Mouse (Mus musculus) embryo, embryonic 10 days (tissue): ENCODE measurements at regions not wholly inside any gene's neighbourhood (a gene's known extent, or its start where the extent isn't known, plus 50 kb on each side); places are given as distances from the start of the nearest gene placed in this dataset.

Experiments
- DNase-seq: peaks from one replicate; pipeline ENCODE4 v3.0.0-alpha.2; 2015; ENCODE audit warnings: low spot score

DNA sequence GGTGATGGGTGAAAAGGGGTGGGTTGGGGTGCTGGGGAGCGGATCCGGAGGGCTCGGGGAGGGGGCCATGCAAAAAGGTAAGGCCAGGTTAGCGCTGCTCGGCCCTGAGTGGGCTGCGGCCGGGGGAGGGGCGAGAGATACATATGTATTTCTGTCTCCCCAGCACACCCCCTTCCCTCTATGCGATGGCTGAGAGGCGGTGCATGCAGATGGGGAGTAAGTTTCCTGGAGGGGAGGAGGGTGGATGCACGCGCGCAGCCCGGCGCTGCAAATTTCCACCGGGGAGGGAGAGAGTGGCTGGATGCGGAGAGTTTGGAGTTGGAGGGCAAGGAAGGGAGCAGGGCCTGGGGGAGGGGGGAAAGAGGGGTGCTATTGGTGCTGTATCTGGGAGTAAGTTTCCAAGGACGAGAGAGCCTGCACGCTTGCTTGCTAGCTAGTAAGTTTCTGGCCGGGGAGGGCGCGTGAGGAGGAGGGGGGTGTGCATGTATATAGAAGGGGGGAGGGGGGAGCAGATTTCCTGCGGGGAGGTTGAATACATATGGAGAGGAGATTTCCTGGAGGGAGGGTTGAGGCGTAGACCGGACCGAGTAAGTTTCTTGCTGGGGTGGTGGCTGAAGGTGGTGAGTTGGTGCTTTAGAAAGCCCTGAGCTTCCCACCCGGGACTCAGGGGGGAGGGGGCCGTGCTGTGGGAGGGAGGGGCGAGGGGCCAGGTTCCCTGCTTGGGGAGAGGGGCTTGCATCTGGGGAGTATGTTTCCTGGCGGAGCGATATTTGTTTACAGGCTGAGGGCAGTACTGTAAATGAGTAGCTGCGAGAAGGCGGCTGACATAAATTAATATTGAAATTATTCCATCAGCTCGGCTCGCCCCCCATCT, 130.8 kb upstream of the Ubr2 start:
- peak; percentile 82 for DNase-seq

GRCm38 (mm10) chr17:47140241-47140968, 130.0 kb upstream of the Ubr2 start:
- DNase-seq, result peak; percentile 73

- DNase-seq, result peak; percentile 95
Measured at GRCm38 (mm10) chr17:47139730-47140231, 129.4 kb upstream of the Ubr2 start.

DNA sequence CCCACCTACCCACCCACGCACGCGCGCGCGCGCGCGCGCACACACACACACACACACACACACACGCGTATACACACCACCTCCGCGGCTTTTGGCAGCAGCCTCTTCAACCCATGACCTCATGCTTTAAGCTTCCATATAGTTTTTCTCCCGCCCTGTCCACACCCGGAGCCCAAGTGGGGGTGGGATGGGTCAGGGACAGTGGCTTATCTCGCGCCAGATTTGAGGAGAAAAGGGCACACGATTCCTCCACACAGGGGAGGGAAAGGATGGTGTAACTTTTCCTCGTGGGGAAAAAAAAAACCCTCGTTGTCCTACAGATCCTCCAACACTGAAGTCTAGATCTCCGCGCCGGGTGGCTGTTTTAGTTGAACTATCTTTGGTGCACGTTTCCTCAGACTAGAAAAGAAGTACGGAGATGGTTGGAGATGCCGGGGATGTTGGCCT, 128.8 kb upstream of the Ubr2 start:
- DNase-seq, result no peak

GRCm38 (mm10) chr17:47138174-47138573, 127.8 kb upstream of the Ubr2 start:
- DNase-seq, result no peak

DNA sequence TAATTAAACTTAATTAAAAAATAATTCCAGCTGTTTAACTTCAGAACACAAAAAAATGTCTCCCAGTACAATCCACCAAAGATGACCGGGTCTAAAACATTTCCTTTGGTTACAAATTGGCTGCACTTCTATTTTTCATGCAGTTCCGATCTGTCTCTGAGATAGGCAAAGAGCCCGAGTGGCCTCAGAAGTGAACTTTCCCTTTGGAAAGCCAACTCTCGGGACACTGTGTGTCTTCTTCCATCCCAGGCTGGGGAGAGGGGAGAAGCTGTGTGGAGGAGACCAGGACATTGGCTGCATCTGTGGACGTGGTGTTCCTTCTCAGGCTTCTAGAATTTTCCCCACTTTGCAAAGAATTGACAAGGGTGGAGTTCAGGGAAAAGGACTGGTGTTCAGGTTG, 125.0 kb upstream of the Ubr2 start:
- no peak for DNase-seq

GRCm38 (mm10) chr17:47133785-47134184, 123.4 kb upstream of the Ubr2 start:
- no peak for DNase-seq

DNA sequence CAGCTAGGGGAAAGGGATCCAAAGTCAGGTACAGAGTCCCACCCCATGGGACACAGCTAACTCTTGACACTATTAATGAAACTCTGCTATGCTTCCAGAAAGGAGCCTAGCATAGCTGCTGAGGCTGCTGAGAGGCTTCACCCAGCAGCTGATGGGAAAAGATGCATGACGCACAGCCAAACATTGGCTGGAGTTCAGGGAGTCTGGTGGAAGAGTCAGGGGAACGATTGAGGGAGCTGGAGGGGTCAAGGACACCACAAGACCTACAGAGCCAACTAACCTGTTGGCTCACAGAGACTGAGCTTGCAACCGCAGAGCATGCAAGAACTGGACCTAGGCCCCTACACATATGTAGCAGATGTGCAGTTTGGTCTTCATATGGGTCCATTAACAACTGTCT, 117.2 kb upstream of the Ubr2 start:
- DNase-seq, result no peak

- DNase-seq, result no peak
Measured at GRCm38 (mm10) chr17:47123576-47123975, 113.2 kb upstream of the Ubr2 start.

- no peak for DNase-seq
Measured at GRCm38 (mm10) chr17:47122221-47122620, 111.9 kb upstream of the Ubr2 start.

GRCm38 (mm10) chr17:47118010-47118409, 107.7 kb upstream of the Ubr2 start:
- DNase-seq, result no peak

GRCm38 (mm10) chr17:47115754-47116153, 105.4 kb upstream of the Ubr2 start:
- DNase-seq, result peak; percentile 34

- no peak for DNase-seq
Measured at GRCm38 (mm10) chr17:47115141-47115540, 104.8 kb upstream of the Ubr2 start.

- no peak for DNase-seq
Measured at GRCm38 (mm10) chr17:47114736-47115135, 104.4 kb upstream of the Ubr2 start.

- no peak for DNase-seq
Measured at GRCm38 (mm10) chr17:47112556-47113225, 102.3 kb upstream of the Ubr2 start.

DNA sequence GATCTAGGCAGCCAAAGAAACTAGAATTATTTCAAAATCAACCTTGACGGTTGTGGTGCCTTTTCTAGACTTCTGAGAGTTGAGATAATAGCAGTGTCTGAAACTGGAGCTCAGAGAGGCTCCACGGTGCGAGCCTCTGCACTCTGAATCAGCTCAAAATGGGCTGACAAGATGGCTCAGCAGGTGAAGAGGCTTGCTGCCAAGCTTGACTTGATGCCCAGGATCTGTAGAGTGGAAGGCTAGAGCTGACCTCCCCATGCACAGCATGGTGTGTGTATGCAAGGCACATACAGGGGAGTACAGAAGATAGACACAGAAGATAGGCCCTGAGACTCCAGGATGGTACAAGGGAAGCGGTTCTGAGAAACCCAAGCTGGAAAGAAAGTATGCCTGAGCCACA, 100.5 kb upstream of the Ubr2 start:
- DNase-seq, result no peak

GRCm38 (mm10) chr17:47104328-47104727, 94.0 kb upstream of the Ubr2 start:
- no peak for DNase-seq

- no peak for DNase-seq
Measured at GRCm38 (mm10) chr17:47095191-47095590, 84.8 kb upstream of the Ubr2 start.

GRCm38 (mm10) chr17:47092076-47092475, 81.7 kb upstream of the Ubr2 start:
- no peak for DNase-seq

DNA sequence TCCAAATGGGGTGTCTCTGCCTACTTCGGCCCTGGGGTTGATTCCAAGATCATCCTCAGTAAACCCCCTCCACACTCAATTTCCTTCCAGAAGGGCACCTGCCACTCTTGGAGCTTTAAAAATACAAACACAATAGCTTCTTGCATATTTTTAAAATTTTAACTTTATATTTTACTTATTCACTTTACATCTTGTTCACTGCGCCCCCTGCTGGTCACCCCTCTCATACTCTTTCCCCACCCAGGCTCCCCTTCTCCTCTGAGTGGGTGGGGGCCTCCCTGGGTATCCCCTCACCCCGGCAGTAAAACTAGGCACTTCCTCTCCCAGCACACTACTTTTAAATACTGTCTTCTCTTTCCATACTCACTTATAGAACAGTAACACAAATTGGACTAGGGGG, 79.4 kb upstream of the Ubr2 start:
- DNase-seq, result peak; percentile 3

DNA sequence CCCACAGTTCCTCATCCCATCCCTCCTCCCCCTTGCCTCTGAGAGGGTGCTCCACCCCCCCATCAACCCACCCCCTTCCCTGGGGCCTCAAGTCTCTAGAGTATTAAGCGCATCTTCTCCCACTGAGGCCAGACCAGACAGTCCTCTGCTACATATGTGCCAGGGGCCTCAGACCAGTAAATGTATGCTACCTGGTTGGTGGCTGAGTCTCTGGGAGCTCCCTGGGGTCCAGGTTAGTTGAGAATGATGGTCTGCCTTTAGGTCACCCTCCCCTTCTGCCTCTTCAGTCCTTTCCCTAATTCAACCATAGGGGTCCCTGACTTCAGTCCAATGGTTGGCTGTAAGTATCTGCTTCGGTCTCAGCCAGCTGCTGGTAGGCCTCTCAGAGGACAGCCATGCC, 58.9 kb upstream of the Ubr2 start:
- DNase-seq, result no peak

GRCm38 (mm10) chr17:47065307-47065901, 55.0 kb upstream of the Ubr2 start:
- no peak for DNase-seq
